Mouse (Mus musculus): Measurements from ENCODE around the gene Celf1. TPM values are rescaled to one million over a fixed set of nuclear protein-coding genes. Genes with fewer than 3 reads are reported as not detected.
A peak's percentile ranks its signal among the peaks of the same experiment; 100 is the strongest.
"Not testable (repeated sequence)": the region's sequence is repeated elsewhere in the genome, so short reads cannot be mapped to it uniquely, and the experiment has no call there.

The Celf1 gene
- total and polyA plus RNA-seq, 2 experiments from 2014 or later: 72.6 to 113 TPM

GRCm38 (mm10) chr2:91035385-91035784 is 95.2 kb downstream of the Celf1 start, which contains the start of gene Rapsn:
Rapsn (plus strand) TSS chr2:91035620.
- H3K9ac ChIP-seq (replicated peaks; ENCODE audit: low read depth, low read length): peak within 1 kb of the TSS; percentile 40
- H3K27ac ChIP-seq (ENCODE audit: low read depth): peak within 1 kb of the TSS; percentile 79
- no peaks in the 10 kb centered on the region for H3K36me3 ChIP-seq (replicated peaks; ENCODE audit: control insufficient read depth, insufficient read depth, low read length)
- peak within 1 kb of the TSS; percentile 6 for H3K4me3 ChIP-seq (ENCODE audit: low read depth, low read length)
- peaks cover 12% of the 10 kb centered on the region; the same call in 1 of the 2 replicates for H3K4me1 ChIP-seq (ENCODE audit: control insufficient read depth, insufficient read depth)
- peak; percentile 75 for DNase-seq (ENCODE audit: low spot score)
- TF ChIP-seq EP300 (IDR thresholded peaks at IDR 0.05; ENCODE audit: low read depth) (no peak), CTCF (IDR thresholded peaks at IDR 0.05; ENCODE audit: low read depth) (peak; percentile 14; the same call in 1 of the 2 replicates)
- H3K9me3 ChIP-seq (replicated peaks; ENCODE audit: control insufficient read depth, low read length): no peaks in the 10 kb centered on the region
- peak within 1 kb of the TSS; percentile 49 for H3K4me2 ChIP-seq (ENCODE audit: low read depth, low read length)
- WGBS: 25% methylated on average over 9 of the region's 9 CpGs
- H3K27me3 ChIP-seq (ENCODE audit: control insufficient read depth, insufficient read depth, low read length): no peaks in the 10 kb centered on the region
- peak; percentile 96 for ATAC-seq (ENCODE audit: insufficient read depth, low read depth)

- WGBS: 66% methylated on average over 8 of the region's 8 CpGs
- TF ChIP-seq EP300 (IDR thresholded peaks at IDR 0.05; ENCODE audit: low read depth) (no peak), CTCF (IDR thresholded peaks at IDR 0.05; ENCODE audit: low read depth) (no peak)
- DNase-seq (ENCODE audit: low spot score) (no peak), ATAC-seq (ENCODE audit: insufficient read depth, low read depth) (no peak)
- Histone ChIP-seq H3K9ac (replicated peaks; ENCODE audit: low read depth, low read length) (no peak overlapping the region), H3K4me3 (ENCODE audit: low read depth, low read length) (no peak overlapping the region), H3K27me3 (ENCODE audit: control insufficient read depth, insufficient read depth, low read length) (no peaks in the 10 kb centered on the region), H3K27ac (ENCODE audit: low read depth) (no peak overlapping the region), H3K36me3 (replicated peaks; ENCODE audit: control insufficient read depth, insufficient read depth, low read length) (no peaks in the 10 kb centered on the region), H3K4me1 (ENCODE audit: control insufficient read depth, insufficient read depth) (no peaks in the 10 kb centered on the region), H3K9me3 (replicated peaks; ENCODE audit: control insufficient read depth, low read length) (no peaks in the 10 kb centered on the region), H3K4me2 (ENCODE audit: low read depth, low read length) (no peak overlapping the region)
Measured at GRCm38 (mm10) chr2:91041786-91042185, 101.6 kb downstream of the Celf1 start.

- H3K36me3 ChIP-seq (replicated peaks; ENCODE audit: control insufficient read depth, insufficient read depth, low read length): no peaks in the 10 kb centered on the region
- H3K27me3 ChIP-seq (ENCODE audit: control insufficient read depth, insufficient read depth, low read length): no peaks in the 10 kb centered on the region
- H3K9me3 ChIP-seq (replicated peaks; ENCODE audit: control insufficient read depth, low read length): no peaks in the 10 kb centered on the region
- ATAC-seq (ENCODE audit: insufficient read depth, low read depth): no peak
- H3K9ac ChIP-seq (replicated peaks; ENCODE audit: low read depth, low read length): no peak overlapping the region
- H3K4me2 ChIP-seq (ENCODE audit: low read depth, low read length): no peak overlapping the region; the same call in 1 of the 2 replicates
- WGBS: 70% methylated on average over 21 of the region's 21 CpGs
- H3K27ac ChIP-seq (ENCODE audit: low read depth): no peak overlapping the region
- no peak for DNase-seq (ENCODE audit: low spot score)
- no peaks in the 10 kb centered on the region for H3K4me1 ChIP-seq (ENCODE audit: control insufficient read depth, insufficient read depth)
- TF ChIP-seq EP300 (IDR thresholded peaks at IDR 0.05; ENCODE audit: low read depth) (no peak), CTCF (IDR thresholded peaks at IDR 0.05; ENCODE audit: low read depth) (no peak)
- H3K4me3 ChIP-seq (ENCODE audit: low read depth, low read length): no peak overlapping the region
Measured at GRCm38 (mm10) chr2:91042651-91043398, 102.6 kb downstream of the Celf1 start.

GRCm38 (mm10) chr2:91044727-91045126 is 104.5 kb downstream of the Celf1 start:
- Histone ChIP-seq H3K9ac (replicated peaks; ENCODE audit: low read depth, low read length) (no peak overlapping the region), H3K27me3 (ENCODE audit: control insufficient read depth, insufficient read depth, low read length) (no peaks in the 10 kb centered on the region), H3K4me1 (ENCODE audit: control insufficient read depth, insufficient read depth) (no peaks in the 10 kb centered on the region), H3K36me3 (replicated peaks; ENCODE audit: control insufficient read depth, insufficient read depth, low read length) (no peaks in the 10 kb centered on the region), H3K9me3 (replicated peaks; ENCODE audit: control insufficient read depth, low read length) (no peaks in the 10 kb centered on the region), H3K4me3 (ENCODE audit: low read depth, low read length) (no peak overlapping the region), H3K4me2 (ENCODE audit: low read depth, low read length) (no peak overlapping the region), H3K27ac (ENCODE audit: low read depth) (no peak overlapping the region)
- DNase-seq (ENCODE audit: low spot score): no peak
- 61% methylated on average over 13 of the region's 13 CpGs for WGBS
- ATAC-seq (ENCODE audit: insufficient read depth, low read depth): no peak; the same call in 1 of the 2 replicates
- TF ChIP-seq CTCF (IDR thresholded peaks at IDR 0.05; ENCODE audit: low read depth) (no peak), EP300 (IDR thresholded peaks at IDR 0.05; ENCODE audit: low read depth) (no peak)

GRCm38 (mm10) chr2:91045805-91046204 is 105.6 kb downstream of the Celf1 start:
- not testable (repeated sequence) for DNase-seq (ENCODE audit: low spot score); H3K9me3 ChIP-seq (replicated peaks; ENCODE audit: control insufficient read depth, low read length); ATAC-seq (ENCODE audit: insufficient read depth, low read depth); H3K4me1 ChIP-seq (ENCODE audit: control insufficient read depth, insufficient read depth); H3K9ac ChIP-seq (replicated peaks; ENCODE audit: low read depth, low read length); H3K27me3 ChIP-seq (ENCODE audit: control insufficient read depth, insufficient read depth, low read length); H3K27ac ChIP-seq (ENCODE audit: low read depth); H3K4me3 ChIP-seq (ENCODE audit: low read depth, low read length); H3K4me2 ChIP-seq (ENCODE audit: low read depth, low read length); H3K36me3 ChIP-seq (replicated peaks; ENCODE audit: control insufficient read depth, insufficient read depth, low read length)
- 87% methylated on average over 1 of the region's 1 CpGs for WGBS

GRCm38 (mm10) chr2:91047359-91047758 is 107.2 kb downstream of the Celf1 start:
- Histone ChIP-seq H3K4me2 (ENCODE audit: low read depth, low read length) (no peak overlapping the region), H3K9me3 (replicated peaks; ENCODE audit: control insufficient read depth, low read length) (no peaks in the 10 kb centered on the region), H3K4me3 (ENCODE audit: low read depth, low read length) (no peak overlapping the region), H3K36me3 (replicated peaks; ENCODE audit: control insufficient read depth, insufficient read depth, low read length) (no peaks in the 10 kb centered on the region), H3K27ac (ENCODE audit: low read depth) (no peak overlapping the region), H3K9ac (replicated peaks; ENCODE audit: low read depth, low read length) (no peak overlapping the region), H3K27me3 (ENCODE audit: control insufficient read depth, insufficient read depth, low read length) (no peaks in the 10 kb centered on the region), H3K4me1 (ENCODE audit: control insufficient read depth, insufficient read depth) (no peaks in the 10 kb centered on the region)
- no peak for ATAC-seq (ENCODE audit: insufficient read depth, low read depth)
- WGBS: 81% methylated on average over 9 of the region's 9 CpGs
- no peak for TF ChIP-seq CTCF (IDR thresholded peaks at IDR 0.05; ENCODE audit: low read depth)
- TF ChIP-seq EP300 (IDR thresholded peaks at IDR 0.05; ENCODE audit: low read depth): no peak
- no peak for DNase-seq (ENCODE audit: low spot score)
